Mouse (Mus musculus) midbrain, embryonic 14.5 days (tissue): Measurements from ENCODE around the gene B230217C12Rik. TPM values are rescaled to one million over a fixed set of nuclear protein-coding genes. Genes with fewer than 3 reads are reported as not detected.
"Not testable (repeated sequence)": the region's sequence is repeated elsewhere in the genome, so short reads cannot be mapped to it uniquely, and the experiment has no call there.

Experiments used
- ATAC-seq: fragments of 200-750 bp; cut with Nextera tagmentation; 2 replicates; pipeline ENCODE4 v1.8.0; 2017; ENCODE audit warnings: moderate number of reproducible peaks, moderate library complexity; ENCODE audit not compliant: low FRiP score, low TSS enrichment
- DNase-seq: peaks from one replicate; pipeline ENCODE4 v3.0.0-alpha.2; 2015
- H3K27ac ChIP-seq: fragments of 300-500 bp; sonication (generic); replicated peaks from 2 replicates; pipeline ENCODE4 v1.5.1; 2014; ENCODE audit warnings: mild to moderate bottlenecking, low read depth, low read length, moderate library complexity
- H3K27me3 ChIP-seq: fragments of 300-500 bp; sonication (generic); 2 replicates; pipeline ENCODE4 v1.6.1; 2014; ENCODE audit warnings: low read length, control low read depth, mixed read lengths; ENCODE audit not compliant: control insufficient read depth, insufficient read depth
- H3K36me3 ChIP-seq: fragments of 300-500 bp; sonication (generic); 2 replicates; pipeline ENCODE4 v1.6.1; 2014; ENCODE audit warnings: low read length, control low read depth; ENCODE audit not compliant: control insufficient read depth, insufficient read depth
- H3K4me1 ChIP-seq: fragments of 300-500 bp; sonication (generic); 2 replicates; pipeline ENCODE4 v1.6.1; 2014; ENCODE audit warnings: mild to moderate bottlenecking, antibody characterized with exemption, low read length, control low read depth; ENCODE audit not compliant: control insufficient read depth, insufficient read depth
- H3K4me2 ChIP-seq: fragments of 300-500 bp; sonication (generic); 2 replicates; pipeline ENCODE4 v1.6.1; 2014; ENCODE audit warnings: mild to moderate bottlenecking, low read length, moderate library complexity
- H3K4me3 ChIP-seq: fragments of 300-500 bp; sonication (generic); replicated peaks from 2 replicates; pipeline ENCODE4 v1.5.1; 2014; ENCODE audit warnings: low read depth, low read length
- H3K9ac ChIP-seq: fragments of 300-500 bp; sonication (generic); replicated peaks from 2 replicates; pipeline ENCODE4 v1.6.1; 2014; ENCODE audit warnings: mild to moderate bottlenecking, low read length, moderate library complexity
- H3K9me3 ChIP-seq: fragments of 300-500 bp; sonication (generic); 2 replicates; pipeline ENCODE4 v1.6.1; 2016; ENCODE audit warnings: low read length, control low read depth, mixed read lengths; ENCODE audit not compliant: control insufficient read depth
- WGBS: fragments of 180-500 bp; shearing (Covaris S2); extraction: QIAGEN DNeasy Blood & Tissue Kit; methylation state at CpG from one replicate; pipeline ENCODE4 v1.1.7; 2014; 5-methylcytosine and 5-hydroxymethylcytosine counted together
- polyA plus RNA-seq: library from polyadenylated mRNA; unstranded; fragments of >200 nt; fragmentation: Nextera tagmentation; extraction: Ambion mirVana; gene quantifications from 2 replicates; pipeline ENCODE4 v1.2.1, GENCODE M21; 2014

Gene B230217C12Rik
- polyA plus RNA-seq, 1 experiment from 2014 or later = 32.4 TPM

DNA sequence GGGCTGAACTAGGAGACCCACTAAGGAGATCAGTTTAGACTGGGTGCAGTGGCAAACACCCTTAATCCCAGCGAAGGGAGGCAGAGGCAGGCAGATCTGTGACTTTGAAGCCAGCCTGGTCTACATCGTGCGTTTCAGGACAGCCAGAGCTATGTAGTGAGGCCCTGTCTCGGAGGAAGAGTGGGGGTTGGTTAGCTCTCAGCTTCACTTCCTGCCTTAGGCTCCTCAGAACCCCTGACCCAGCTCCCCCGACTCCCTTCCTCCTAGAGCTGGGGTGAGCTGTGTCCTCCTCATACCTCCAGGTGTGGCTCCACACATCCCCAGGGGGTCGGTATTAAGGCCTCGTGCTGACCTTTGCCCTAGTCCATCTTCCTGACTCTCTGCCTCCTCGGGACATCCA is 4.0 kb upstream of the B230217C12Rik start:
- no peaks in the 10 kb centered on the region for H3K9me3 ChIP-seq
- H3K27me3 ChIP-seq = no peaks in the 10 kb centered on the region
- no peak overlapping the region for H3K4me2 ChIP-seq
- peaks cover 56% of the 10 kb centered on the region for H3K36me3 ChIP-seq
- no peak overlapping the region for H3K4me3 ChIP-seq
- H3K9ac ChIP-seq = no peak overlapping the region
- DNase-seq (no peak), ATAC-seq (no peak)
- peaks cover 7% of the 10 kb centered on the region for H3K4me1 ChIP-seq
- no peak overlapping the region for H3K27ac ChIP-seq
- WGBS = 62% methylated on average over 8 of the region's 8 CpGs

DNA sequence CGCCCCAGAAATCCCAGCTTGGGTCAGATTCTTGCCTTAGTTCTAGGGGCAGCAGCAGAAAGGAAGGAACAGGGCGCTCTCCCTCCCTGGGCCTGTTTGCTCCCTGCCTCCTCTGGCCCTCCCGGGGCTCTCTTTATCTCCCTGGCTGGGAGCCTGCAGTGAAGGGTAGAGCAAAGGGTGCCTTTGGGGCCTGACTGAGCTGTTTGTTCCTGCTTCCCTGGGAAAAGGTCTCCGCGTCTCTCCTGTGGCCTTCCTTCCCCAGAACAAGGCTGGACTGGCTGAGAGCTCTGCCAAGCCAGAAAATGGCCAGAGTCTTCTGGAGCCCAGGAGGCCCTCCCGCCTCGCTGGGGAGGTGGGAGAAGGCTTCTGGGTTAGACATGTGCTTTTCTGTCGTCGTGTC is 3.5 kb upstream of the B230217C12Rik start:
- not testable (repeated sequence) for H3K9ac ChIP-seq, ATAC-seq, H3K27me3 ChIP-seq, H3K4me2 ChIP-seq, H3K27ac ChIP-seq, H3K4me3 ChIP-seq, DNase-seq, H3K9me3 ChIP-seq
- WGBS = 77% methylated on average over 9 of the region's 9 CpGs
- Histone ChIP-seq H3K36me3 (peaks cover 52% of the 10 kb centered on the region), H3K4me1 (peaks cover 11% of the 10 kb centered on the region)

DNA sequence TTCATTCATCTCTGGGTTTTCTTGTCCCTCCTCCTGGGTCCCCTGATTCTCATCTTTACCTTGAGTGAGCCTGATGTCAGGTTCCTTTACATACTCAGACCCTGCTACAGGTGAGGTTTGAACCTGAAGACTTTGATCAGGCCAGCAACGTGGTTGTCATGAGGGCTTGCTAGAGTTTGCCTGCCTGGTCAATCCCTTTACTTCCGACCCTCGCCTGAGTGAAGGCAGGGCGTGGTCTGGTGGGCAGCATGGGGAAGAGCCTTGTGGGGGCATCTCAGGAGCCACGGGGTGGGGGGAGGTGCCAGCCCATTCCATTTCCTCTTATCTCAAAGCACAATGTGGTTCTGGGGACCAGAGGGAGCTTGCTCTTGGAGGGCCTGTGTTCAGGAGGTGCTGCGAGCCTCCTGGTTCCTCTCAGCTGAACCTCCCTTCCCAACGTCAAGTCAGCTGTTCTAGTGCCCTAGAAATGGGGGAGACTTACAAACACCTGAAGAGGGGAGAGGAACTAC is 2.9 kb upstream of the B230217C12Rik start:
- 88% methylated on average over 7 of the region's 7 CpGs for WGBS
- H3K9me3 ChIP-seq = no peaks in the 10 kb centered on the region
- no peaks in the 10 kb centered on the region for H3K27me3 ChIP-seq
- peaks cover 16% of the 10 kb centered on the region for H3K4me1 ChIP-seq
- no peak for ATAC-seq
- H3K4me3 ChIP-seq = no peak overlapping the region
- H3K36me3 ChIP-seq = peaks cover 46% of the 10 kb centered on the region
- H3K27ac ChIP-seq = no peak overlapping the region
- H3K9ac ChIP-seq = no peak overlapping the region
- H3K4me2 ChIP-seq = no peak overlapping the region
- no peak for DNase-seq

DNA sequence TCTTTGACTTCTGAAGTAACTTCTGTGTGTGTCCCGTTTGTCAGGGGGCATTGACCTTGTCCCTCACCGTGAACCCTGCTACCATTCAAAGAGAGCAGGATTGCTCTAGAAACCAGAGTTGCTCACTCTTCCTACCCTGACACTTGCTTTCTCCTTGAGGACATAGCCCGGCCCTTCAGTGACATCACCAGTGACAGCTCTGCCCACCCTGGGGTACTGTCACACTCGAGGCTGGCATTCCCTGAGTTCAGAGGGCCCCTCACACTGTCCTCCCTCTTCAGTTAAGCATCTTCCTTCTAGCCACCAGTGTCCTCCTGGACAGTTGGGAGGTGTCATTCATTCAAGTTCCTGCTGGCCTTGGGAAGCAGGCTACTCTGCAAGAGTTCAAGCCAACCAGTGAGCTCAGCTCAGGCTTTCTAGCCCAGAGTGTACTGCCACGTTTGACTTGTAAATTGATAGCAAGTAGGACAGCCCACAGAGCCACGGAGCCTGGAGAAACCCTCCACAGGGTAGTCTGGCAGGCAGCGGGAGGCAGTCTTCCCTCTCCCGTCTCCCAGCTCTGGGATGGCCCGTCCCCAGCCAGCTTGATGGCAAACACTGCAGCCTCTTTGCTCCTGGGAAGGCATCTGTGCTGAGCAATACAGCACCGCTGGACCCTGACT is 1.7 kb upstream of the B230217C12Rik start:
- ATAC-seq (no peak), DNase-seq (no peak)
- Histone ChIP-seq H3K9ac (0 out of 2 replicates have a peak overlapping the region, but pooled peaks have one; percentile 16), H3K36me3 (peaks cover 38% of the 10 kb centered on the region), H3K4me3 (no peak overlapping the region), H3K9me3 (no peaks in the 10 kb centered on the region), H3K4me1 (peaks cover 16% of the 10 kb centered on the region), H3K4me2 (no peak overlapping the region), H3K27me3 (no peaks in the 10 kb centered on the region), H3K27ac (no peak overlapping the region)
- WGBS = 41% methylated on average over 10 of the region's 10 CpGs

DNA sequence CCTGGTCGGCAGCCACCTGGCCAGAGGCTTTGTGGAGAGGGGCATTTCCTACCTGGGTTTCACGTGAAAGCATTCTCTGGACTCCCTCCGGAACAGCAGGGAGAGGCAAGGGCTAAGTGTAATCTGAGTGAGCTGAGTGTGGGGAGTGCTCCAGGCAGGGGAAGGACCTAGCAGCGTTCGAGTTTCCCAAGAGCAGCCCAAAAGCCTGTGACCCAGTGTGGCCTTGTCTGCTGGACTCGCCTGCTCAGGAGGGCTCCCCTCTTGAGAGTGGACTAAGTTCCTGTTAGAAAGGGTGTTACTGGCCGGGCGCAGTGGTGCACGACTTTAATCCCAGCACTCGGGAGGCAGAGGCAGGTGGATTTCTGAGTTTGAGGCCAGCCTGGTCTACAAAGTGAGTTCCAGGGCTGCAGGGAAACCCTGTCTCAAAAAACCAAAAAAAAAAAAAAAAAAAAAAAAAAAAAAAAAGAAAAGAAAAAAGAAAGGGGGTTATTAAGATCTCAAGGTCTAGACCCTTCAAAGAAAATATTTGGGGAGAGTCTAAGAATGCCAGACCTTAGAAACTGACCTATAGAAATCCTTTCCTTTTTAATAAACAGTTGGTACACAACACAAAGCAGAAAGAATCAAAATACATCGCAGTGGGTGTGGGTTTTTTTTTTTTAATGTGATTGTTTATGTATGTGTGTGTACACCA is 992 bp upstream of the B230217C12Rik start:
- WGBS = 63% methylated on average over 11 of the region's 11 CpGs
- no peak for DNase-seq
- Histone ChIP-seq H3K4me2 (no peak overlapping the region; the same call in 1 of the 2 replicates), H3K27me3 (no peaks in the 10 kb centered on the region), H3K36me3 (peaks cover 31% of the 10 kb centered on the region), H3K4me3 (no peak overlapping the region; the same call in 1 of the 2 replicates), H3K27ac (peak overlapping the region; percentile 92; the same call in 1 of the 2 replicates), H3K4me1 (peaks cover 16% of the 10 kb centered on the region), H3K9ac (0 out of 2 replicates have a peak overlapping the region, but pooled peaks have one; percentile 16), H3K9me3 (no peaks in the 10 kb centered on the region)
- ATAC-seq = no peak

DNA sequence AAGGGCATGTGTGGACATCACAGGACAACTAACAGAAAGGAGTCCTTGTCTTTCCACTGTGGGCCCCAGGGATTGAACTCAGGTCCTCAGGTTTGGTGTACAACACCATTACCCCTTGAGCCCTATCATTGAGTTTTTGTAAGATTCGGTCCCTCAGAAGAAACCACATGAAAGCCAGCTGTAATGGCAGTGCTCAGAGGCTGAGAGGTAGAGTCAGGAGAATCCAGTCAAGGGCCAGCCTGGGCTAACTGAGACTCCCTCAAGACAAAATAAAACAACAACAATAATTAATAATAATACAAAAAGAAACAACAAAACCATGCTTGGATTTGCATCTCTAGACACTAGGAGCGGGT is 467 bp upstream of the B230217C12Rik start:
- H3K9ac ChIP-seq = peak overlapping the region; percentile 70
- peaks cover 16% of the 10 kb centered on the region for H3K4me1 ChIP-seq
- H3K9me3 ChIP-seq = no peaks in the 10 kb centered on the region
- ATAC-seq = no peak
- no peaks in the 10 kb centered on the region for H3K27me3 ChIP-seq
- H3K36me3 ChIP-seq = peaks cover 26% of the 10 kb centered on the region
- peak overlapping the region; percentile 57 for H3K4me3 ChIP-seq
- 72% methylated on average over 2 of the region's 2 CpGs for WGBS
- H3K4me2 ChIP-seq = peak overlapping the region; percentile 65
- peak overlapping the region; percentile 92 for H3K27ac ChIP-seq
- no peak for DNase-seq

DNA sequence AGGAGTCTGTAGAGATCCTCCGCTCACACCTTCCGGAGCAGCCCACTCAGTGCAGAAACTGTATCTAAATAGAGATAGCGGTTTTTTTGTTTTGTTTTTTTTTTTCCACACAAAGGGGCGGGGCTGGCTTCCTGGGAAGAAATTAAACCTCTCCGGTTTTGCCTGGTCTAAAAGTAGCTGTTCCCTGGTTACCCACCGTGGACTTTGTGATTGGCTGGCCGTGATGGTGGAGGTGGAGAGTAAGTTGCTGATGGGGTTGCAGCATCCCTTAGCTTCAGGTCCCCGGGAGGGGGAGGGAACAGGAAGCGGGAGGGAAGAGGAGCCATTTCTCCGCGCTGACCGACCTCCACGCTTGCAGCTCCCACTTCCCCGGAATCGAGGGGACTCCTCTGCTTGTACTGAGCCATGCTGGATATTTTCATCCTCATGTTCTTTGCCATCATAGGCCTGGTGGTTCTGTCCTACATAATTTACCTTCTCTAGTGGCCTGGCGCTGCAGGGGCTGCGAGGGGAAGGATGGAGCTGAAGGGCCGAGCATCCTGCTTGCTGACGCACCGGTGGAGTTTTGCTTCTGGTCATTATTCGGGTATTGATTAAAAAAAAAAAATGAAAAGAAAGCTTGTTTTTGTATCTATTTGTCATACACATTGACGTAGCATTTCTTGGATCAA is 546 bp downstream of the B230217C12Rik start:
- H3K27me3 ChIP-seq = no peaks in the 10 kb centered on the region
- ATAC-seq = peak; percentile 89
- peaks cover 16% of the 10 kb centered on the region for H3K4me1 ChIP-seq
- peak overlapping the region; percentile 70 for H3K9ac ChIP-seq
- peaks cover 20% of the 10 kb centered on the region for H3K36me3 ChIP-seq
- peak overlapping the region; percentile 92 for H3K27ac ChIP-seq
- peak; percentile 92 for DNase-seq
- peak overlapping the region; percentile 57 for H3K4me3 ChIP-seq
- WGBS = under 1% methylated on average over 22 of the region's 22 CpGs
- H3K9me3 ChIP-seq = no peaks in the 10 kb centered on the region
- H3K4me2 ChIP-seq = peak overlapping the region; percentile 65

DNA sequence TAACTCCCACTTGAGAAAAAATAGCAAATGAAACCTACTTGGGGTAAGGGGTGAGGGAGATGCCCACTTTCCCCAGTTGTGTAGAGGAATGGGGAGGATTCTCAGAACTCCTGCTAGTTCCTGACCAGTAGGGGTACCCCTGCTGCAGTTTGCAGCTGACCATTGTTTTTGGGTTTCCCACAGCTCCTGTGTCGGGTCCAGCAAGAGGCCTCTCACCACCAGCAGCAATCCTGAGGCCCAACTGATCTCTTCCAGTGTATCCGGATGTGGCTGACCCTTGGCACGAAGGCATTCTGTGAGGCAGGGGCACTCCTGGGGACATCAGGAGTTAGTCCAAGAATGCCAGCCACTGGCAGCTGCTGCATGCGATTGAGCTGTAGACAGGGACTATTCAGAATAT is 1.4 kb downstream of the B230217C12Rik start:
- H3K27ac ChIP-seq = peak overlapping the region; percentile 58
- no peaks in the 10 kb centered on the region for H3K27me3 ChIP-seq
- WGBS = 21% methylated on average over 4 of the region's 4 CpGs
- ATAC-seq (no peak), DNase-seq (peak; percentile 41)
- peak overlapping the region; percentile 70 for H3K9ac ChIP-seq
- no peaks in the 10 kb centered on the region for H3K9me3 ChIP-seq
- peak overlapping the region; percentile 57 for H3K4me3 ChIP-seq
- H3K4me1 ChIP-seq = peaks cover 16% of the 10 kb centered on the region
- H3K4me2 ChIP-seq = peak overlapping the region; percentile 65
- H3K36me3 ChIP-seq = peaks cover 11% of the 10 kb centered on the region
